Mouse (Mus musculus) urinary bladder, postnatal 25 days (tissue): ENCODE data around the gene Phf21a.

Source experiments
- DNase-seq: peaks from one replicate; pipeline ENCODE4 v3.0.0; 2022; ENCODE audit warnings: low spot score

Gene Phf21a

DNA sequence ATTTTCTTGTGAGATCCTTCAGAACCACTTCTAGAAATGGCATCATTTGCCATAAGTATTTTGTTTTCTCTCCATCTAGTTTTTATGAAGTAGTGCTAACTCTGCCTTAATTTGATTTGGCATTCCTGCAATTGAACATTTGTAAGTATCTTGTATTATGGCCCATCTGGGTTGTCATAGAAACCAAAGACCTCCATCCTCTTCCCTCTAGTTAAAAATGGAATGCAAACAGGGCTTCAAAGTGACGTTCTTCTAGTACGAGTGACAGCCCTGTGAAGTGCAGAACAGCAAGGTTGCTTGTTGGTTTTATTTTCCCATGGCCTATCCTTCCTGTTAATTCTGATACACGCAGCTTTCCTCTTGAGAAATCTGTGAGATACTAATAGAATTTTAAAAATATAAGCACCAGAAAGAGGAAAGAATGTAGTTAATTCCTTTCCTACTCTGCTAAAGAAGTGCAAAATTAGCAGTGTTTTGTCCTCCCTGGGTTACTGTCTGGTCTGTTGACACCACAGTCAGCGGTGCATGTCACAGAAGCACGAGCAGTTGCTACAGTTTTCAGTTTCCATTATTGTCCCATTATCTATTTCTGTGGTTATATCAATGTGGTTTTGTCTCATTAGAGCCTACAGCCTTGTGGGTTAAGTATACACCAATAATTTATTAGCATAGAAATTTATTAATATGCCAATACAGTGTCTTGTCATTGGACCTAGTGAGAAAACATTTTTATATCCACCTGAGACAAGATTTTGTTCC is 209.1 kb downstream of the Phf21a start:
- no peak for DNase-seq

DNA sequence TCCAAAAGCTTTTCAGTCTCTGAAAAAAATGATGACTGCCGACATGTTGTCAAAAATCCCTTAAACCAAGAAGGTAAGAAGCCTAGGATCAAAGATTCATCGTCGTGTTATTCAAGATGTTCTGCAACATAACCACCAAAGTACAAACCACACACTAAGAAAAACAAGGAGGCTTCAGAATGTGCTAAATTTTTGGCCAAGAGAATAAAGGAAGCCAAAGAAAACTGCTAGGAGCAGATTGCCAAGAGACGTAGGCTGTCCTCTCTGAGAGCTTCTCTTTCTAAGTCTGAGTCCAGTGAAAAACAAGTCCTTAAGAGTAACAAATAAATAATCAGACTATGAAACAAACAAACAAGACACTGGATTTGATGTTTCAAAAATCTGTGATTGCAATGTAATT is 219.6 kb downstream of the Phf21a start:
- DNase-seq: no peak

DNA sequence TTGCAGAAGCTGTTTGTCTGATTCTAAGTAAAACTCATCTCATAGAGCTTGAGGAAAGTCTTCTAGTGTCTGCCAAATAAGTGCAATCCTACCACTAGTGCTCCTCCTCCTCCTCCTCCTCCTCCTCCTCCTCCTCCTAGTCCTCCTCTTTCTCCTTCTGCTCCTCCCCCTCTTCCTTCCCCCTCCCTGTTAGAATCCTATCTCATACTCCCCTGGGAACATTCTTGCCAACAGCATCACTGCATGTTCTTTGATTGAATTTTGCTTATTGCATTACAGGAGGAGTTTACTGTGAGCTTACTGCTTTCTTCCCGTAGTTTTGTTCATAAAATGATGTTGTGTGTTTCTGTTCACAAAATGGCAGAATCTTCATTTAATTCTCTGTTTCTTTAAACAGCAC is 221.1 kb downstream of the Phf21a start:
- no peak for DNase-seq

DNA sequence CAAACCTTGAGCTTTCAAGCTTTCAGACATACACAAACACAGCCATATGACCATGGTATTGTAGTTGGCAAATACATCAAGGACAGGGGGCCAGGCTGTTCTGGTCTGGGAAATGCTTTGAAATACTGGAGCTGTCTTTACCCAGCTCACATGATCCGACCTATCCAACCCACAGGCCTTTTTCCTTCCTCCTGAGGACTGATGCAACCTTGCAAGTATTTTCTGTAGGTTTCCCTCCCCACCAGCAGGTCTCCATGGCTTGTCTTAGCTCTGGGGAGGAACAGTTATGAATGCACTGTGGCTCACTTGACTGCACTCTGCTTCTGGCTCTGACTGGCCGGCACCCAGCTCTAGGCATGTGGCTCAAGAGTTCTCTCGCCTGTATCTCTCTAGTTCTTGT is 223.7 kb downstream of the Phf21a start:
- no peak for DNase-seq

DNA sequence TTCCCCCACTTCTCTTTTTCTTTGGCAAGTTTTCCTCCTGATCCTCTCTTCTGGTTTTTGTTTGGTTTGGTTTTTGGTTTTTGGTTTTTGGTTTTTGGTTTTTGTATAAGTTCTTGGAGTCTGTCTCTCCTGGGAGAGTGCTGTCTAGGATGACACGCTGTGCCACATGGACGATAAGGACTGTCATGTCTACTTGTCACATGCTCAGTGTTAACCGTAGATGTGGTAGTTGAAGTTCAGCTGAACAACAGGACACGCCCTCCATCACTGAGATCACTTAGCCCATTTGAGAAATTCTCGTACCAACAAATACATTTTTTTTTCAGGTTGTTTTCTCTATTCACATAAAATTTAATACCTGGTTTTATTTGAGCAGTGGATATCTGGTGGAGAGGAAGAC is 224.3 kb downstream of the Phf21a start:
- DNase-seq: no peak

DNA sequence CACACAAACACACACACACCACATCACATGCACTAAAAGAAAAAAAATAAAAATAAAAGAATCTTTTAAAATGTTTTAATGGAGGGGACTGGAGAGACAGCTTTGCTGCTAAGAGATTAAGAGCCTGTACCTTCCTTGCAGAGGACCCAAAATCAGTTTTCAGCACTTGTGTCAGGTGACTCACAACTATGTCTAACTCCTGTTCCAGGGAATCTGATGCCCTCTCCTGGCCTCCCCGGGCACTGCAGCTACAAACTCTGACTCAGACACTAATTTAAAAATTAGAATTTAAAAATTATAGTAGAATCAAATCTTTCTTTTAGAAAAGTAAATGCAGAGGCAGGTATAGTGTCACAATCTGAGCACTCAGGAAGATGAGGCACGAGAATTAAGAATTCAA is 229.8 kb downstream of the Phf21a start:
- peak; percentile 10 for DNase-seq

DNA sequence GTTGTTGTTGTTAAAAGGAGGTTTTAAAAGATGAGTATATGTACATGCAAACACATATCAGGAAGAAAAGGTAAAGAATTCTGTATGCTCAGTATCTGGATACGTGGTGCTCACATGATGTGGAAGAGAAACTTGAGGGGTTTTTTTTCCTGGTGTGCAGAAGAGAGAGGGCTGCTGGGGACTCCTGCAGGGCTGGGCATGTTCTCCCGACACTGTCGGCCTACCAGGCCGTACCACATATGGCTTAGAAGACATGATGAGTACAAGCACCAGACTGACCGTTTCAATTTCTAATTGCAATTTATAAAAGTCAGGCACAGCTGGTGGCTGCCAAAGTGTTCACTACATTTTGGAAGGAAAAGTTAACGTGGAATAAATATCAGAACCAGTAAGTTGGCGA is 232.8 kb downstream of the Phf21a start:
- no peak for DNase-seq

DNA sequence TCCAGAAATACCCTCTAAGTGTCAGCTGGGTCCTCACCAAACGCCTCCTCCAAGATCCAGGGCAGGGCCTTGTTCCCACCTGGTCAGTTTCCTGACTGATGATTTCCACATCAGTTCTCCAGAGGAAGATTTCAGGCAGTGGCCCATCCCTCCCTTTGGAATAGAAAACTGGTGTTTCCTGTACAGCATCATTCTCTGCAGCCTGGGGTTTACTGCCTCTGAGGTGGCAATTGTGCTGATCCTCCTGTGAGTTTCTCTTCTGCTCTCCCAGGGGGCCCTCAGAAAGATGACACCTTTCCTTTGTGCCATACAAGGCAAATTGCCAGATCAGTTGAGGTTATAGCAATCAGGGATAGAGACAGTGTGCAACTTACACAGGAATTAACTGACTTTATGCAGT is 233.3 kb downstream of the Phf21a start:
- no peak for DNase-seq

DNA sequence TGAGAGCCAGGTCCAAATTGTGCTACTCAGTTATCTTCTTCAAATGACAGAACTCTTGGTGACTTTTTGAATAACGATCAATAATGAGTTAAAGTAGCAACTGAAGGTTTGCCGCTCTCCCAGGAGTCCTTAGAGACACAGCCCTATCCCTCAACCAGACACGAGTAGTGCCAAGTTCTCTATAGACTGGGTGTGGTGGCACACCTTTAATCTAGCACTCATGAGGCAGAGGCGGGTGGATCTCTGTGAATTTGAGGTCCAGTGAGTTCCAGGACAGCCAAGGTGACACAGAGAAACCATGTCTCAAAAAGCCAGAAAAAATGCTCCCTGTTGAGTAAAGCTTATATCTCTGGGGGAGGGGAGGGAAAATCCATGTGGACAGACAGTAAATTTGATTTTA is 234.7 kb downstream of the Phf21a start:
- DNase-seq: no peak

DNA sequence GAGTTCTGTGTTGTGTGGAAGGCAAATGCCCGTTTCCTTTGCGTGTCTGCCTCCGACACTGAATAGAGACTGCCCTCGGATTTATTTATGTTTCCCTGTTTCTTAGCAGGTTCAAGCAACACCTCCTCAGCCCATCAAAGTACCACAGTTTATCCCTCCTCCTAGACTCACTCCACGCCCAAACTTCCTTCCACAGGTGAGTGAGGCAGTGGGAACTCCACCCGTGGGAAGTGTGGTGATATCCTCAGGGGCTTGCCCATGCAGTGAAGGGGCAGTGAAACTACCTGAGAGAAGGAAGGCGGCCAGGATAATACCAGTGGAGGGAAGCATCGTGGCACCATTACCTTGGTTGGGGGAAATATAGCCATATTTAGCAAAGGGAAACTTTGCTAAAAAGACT is 235.3 kb downstream of the Phf21a start:
- DNase-seq: no peak

DNA sequence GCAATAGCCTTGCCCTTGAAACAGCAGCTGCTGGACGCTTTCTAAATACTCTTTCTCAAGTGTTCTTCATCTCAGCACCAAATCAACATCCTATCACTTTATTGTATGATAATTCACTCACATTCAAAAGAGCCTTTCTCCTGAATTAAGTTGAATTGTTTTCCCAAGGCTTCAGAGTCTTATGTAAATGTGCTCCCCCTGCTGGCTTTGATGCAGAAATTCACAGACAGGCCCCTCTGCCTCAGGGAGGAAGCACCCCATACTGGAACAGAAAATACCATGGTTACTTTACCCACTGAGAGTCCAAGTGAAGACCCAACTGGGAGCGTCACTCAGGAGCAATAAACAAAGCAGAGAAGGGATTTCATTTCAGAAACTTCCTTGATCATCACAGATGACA is 237.9 kb downstream of the Phf21a start:
- peak; percentile 22 for DNase-seq

DNA sequence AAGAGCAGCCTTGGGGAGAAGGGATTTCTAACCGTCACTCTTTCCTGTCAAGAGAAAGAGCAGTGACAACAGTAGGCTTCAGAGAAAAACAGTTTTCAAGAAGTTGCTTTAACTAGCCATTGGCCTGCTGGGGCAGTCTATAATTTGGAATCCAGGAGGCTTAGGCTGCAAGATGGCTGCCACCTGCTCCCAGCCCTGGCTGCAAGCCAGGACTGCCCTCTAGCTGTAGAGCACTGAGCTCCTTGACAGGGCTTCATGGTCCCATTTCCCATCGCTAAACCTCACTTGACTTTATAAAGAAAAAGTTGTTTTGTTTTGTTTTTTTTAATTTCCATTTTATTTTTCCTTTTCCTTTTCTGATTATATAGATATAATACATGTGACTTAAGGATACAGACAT is 238.5 kb downstream of the Phf21a start:
- no peak for DNase-seq

DNA sequence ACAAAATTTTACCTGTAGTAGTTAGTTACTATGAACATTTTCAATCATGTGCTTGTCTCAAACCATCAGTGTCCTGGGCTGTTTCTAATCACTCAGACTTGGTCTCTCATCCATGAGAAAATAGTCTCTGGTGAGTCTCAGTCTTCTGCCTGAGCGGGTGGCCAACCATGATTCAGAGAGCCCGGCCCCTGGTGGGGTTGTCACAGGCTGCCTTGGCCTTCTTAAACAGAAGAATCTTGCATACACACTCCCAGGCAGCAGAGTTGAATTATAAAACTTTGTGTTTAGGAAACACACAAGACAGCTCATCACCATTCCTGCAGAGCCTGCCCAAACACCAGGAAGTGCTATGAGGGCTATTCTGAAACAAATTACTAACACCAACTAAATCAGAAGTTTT is 239.0 kb downstream of the Phf21a start:
- DNase-seq: no peak

DNA sequence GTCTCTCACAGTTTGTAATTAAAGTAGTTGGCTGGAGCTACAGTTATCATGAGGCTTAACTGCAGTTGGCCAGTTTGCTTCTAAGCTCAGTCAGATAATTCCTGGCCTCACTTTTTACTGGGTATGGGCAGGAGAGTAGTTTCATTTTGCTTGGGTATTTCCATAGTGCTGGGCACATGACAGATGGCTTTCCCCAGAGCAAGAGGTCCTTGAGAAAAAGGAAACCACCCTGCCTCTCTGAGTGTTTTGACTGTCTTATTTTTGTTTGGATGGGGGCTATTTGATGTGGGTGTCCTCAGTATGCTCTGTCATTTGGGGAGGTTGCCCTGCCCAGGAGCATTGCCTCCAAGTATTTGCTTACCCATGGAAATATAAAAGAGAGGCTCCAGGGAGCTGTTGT is 249.5 kb downstream of the Phf21a start:
- no peak for DNase-seq

DNA sequence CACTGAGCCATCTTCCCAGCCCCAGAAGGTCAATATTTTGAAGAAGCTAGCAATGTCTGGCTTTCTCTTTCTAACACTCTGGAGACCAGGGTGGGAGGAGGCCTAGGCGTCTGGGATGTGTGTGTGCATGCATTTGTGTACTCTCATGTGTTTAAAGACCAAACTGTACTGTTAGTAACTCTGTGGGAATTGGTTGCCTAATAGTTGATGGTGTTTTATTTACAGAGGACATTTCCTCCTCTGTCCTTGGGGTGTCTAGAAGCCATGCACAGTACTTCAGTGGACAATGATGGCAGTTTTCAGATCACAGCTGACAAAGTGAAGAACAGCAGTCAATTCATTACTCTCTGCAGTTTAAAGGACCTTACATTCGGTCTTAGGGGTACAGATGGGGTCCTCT is 254.3 kb downstream of the Phf21a start:
- no peak for DNase-seq

DNA sequence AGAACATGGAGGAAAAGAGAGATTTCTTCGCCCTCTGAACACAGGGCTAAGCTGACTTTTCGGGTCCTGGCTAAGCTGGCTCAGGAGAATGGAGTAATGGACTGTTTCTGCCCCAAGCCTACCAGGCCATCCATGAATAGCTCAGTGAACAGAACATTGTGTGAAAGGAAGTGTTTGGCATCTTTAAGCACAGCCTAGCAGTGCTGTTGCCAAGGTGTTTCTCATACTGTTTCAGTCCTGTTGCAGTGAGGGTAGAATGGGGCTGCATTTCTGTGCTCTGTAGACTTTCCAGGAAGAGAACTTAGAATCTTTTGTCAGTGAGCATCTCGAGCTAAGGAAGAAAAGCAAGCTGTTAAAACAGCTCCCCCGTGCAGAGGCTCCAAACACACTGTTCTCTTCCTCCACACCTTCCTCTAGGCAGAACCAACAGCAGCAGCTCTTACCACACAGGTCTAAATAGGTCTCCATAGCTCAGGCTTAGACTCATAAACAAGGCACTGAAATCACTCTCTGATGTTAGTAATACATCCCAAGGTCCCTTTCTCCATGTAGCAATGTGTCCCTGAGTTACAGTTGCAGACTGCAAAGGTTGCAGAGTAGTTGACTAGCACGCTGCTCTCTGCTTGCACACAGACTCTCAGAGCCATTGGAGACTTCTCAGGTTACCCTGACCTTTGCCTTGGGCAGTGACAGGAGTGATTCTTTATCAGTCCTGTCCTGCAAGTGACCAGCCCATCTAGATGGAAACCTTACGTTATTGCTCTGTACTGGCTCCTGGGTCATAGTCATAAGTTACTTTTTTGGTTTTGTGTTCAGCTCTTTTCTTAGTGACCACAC is 256.9 kb downstream of the Phf21a start:
- no peak for DNase-seq

DNA sequence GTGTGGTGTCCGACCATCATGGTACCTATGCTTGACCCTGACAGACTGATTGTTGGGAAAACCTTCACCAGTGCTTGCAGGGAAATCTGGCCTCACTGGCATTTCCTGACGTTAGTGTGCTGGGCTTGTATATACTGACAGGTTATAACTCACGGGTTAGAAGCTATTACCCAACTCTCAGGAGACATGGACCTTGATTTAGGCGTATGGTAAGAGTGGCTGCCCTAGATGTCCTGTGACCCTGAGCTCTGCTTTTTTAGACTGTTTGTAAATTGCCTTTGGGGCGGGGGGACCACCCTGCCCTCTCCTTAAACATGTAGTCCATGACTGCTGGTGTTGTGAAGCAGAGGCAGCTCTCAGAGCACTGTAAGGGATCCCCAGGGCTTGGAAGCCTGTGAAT is 257.8 kb downstream of the Phf21a start:
- DNase-seq: no peak

DNA sequence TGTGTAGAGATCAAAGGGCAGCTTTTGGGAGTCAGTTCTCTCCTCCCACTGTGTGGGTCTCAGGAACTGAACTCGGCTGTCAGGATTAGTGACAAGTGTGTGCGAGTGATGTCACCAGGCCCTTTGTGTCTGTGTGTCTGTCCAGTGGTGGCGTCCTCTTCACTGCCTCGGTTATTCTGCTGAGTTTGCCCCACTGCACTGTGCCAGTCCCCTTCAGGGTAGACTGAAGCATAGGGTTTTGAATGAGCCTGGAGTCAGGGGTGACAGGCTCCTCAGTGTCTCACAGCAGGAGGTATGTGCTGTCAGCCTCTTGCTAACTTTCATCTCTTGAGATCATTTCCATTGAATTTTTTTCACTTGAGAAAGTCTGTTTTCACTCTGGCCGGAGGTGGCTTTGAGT is 260.5 kb downstream of the Phf21a start:
- no peak for DNase-seq

DNA sequence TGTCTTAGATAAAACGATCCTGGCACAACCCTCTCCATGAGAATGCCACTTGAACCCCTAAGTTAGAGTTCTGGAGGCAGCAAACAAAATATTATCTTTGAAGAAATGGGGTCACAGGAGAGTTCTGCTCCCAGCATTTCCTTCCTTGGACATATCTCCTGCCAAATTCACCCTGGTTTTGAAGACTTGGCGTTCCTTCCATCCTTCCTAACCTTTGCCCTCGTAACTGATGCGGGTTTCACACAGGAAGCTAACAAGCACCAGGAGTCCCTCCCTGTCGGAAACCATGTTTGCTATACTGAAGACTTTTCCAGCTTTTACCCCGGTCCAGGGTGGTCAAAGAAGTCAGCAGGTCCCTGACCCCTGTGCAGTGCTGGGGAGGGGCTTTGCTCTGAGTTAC is 261.3 kb downstream of the Phf21a start:
- DNase-seq: no peak

DNA sequence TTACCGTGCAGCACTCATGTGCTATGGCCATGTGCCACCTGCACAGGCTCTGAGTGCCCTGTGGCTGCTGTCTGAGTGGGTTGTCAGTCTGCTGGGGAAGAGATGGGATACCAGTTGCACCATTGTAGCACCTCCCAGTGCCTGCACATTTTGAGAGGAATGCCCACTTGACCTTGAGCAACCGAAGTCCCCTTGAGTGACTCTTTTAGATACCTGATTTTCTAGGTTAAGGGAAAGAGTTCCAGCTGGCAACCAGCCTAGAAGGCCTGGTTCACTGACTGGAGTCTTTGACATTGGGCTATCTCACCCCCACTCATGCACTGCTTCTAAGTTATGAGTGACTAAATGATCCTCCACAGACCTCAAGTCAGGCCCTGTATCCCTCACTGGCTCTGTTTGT is 266.4 kb downstream of the Phf21a start:
- DNase-seq: no peak

DNA sequence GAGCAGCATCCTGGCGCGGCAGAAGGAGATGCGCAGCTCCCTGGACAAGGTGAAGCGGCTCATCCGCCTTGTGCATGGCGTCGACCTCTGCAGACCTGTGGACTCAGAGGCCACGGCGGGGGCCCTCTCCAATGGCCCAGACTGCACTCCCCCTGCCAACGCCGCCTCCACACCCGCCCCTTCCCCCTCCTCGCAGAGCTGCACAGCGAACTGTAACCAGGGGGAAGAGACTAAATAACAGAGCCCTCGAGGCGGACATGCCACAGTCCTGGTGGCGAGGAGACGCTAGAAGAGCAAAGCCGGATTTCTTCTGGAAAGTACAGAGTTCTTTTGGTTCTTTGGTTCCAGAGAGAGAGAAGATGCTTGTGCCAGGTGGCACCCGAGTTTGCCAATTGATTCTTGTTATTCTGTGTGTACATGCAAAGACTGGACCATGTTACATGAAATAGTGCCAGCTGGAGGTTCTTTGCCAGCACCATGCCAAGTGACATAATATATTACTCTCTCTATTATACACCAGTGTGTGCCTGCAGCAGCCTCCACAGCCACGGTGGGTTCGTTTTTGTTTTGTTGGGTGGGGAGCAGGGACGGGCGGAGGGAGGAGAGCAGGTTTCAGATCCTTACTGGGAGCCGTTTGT is 267.4 kb downstream of the Phf21a start:
- no peak for DNase-seq

DNA sequence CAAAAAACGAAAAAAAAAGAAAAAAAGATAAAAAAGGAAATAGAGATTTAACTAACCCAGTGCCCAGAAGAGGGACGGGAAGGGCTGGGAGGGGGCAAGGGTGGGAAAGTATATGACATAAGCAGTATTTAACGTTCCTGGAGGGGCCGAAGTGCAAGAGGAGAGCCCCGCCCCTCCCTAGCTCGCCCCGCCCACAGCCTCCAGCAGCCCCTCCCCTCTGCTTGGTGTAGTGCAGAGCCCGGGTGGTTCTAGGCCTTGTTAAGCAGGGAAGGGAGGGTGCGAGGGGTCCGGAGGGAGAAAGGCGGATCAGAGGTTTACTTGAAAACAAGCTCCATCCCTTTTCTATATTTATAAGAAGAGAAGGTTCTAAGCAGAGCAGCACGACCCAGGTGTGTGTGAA is 268.0 kb downstream of the Phf21a start:
- DNase-seq: no peak

DNA sequence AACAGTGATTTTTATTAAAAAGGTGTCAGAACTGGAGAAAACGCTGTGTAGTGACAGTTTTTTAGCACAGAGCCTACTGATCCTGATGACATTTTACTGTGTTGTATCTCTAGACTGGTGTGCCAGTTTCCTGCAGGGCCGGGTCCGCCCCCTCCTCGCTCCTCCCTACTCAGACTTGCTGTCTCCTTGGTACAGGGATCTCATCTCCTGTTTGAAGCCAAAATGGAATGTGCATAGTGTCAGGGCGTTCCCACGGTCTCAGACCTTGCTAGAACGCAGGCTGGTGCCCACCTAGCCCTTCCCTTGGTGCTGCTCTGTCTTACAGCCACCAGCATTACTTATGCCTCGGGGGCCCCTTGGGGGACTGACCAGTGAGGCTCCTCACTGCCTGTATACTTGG is 268.9 kb downstream of the Phf21a start:
- DNase-seq: no peak
